Mouse (Mus musculus): Measurements from ENCODE around the gene Gm20458. TPM values are rescaled to one million over a fixed set of nuclear protein-coding genes. Genes with fewer than 3 reads are reported as not detected.

The Gm20458 gene
- polyA plus RNA-seq, 1 experiment from 2014 or later = 8.1 TPM

- Histone ChIP-seq H3K9me3 (ENCODE audit: low read length) (no peaks in the 10 kb centered on the region), H3K9ac (replicated peaks; ENCODE audit: low read length) (0 out of 2 replicates have a peak overlapping the region, but pooled peaks have one; percentile 82), H3K4me3 (ENCODE audit: low read length) (peak overlapping the region; percentile 76; the same call in 1 of the 2 replicates), H3K27ac (ENCODE audit: low read length) (0 out of 2 replicates have a peak overlapping the region, but pooled peaks have one; percentile 95), H3K27me3 (ENCODE audit: insufficient read depth, low read length) (no peaks in the 10 kb centered on the region), H3K4me2 (replicated peaks; ENCODE audit: low read depth, low read length) (peak overlapping the region; percentile 58), H3K4me1 (ENCODE audit: insufficient read depth, low read length) (peaks cover 70% of the 10 kb centered on the region), H3K36me3 (ENCODE audit: insufficient read depth, low read length) (no peaks in the 10 kb centered on the region)
- ATAC-seq (ENCODE audit: low FRiP score, low TSS enrichment) = no peak
- WGBS = 55% methylated on average over 5 of the region's 5 CpGs
Measured at GRCm38 (mm10) chr2:164440314-164440713, 20.5 kb upstream of the Gm20458 start.

- 24% methylated on average over 8 of the region's 8 CpGs for WGBS
- H3K9me3 ChIP-seq (ENCODE audit: low read length) = no peaks in the 10 kb centered on the region
- peak overlapping the region; percentile 76 for H3K4me3 ChIP-seq (ENCODE audit: low read length)
- H3K4me1 ChIP-seq (ENCODE audit: insufficient read depth, low read length) = peaks cover 61% of the 10 kb centered on the region
- H3K27me3 ChIP-seq (ENCODE audit: insufficient read depth, low read length) = no peaks in the 10 kb centered on the region
- peak overlapping the region; percentile 82 for H3K9ac ChIP-seq (replicated peaks; ENCODE audit: low read length)
- no peak for ATAC-seq (ENCODE audit: low FRiP score, low TSS enrichment)
- H3K36me3 ChIP-seq (ENCODE audit: insufficient read depth, low read length) = no peaks in the 10 kb centered on the region
- H3K4me2 ChIP-seq (replicated peaks; ENCODE audit: low read depth, low read length) = peak overlapping the region; percentile 58
- peak overlapping the region; percentile 87 for H3K27ac ChIP-seq (ENCODE audit: low read length)
Measured at GRCm38 (mm10) chr2:164441155-164441554, 19.6 kb upstream of the Gm20458 start.

- Histone ChIP-seq H3K4me1 (ENCODE audit: insufficient read depth, low read length) (peaks cover 56% of the 10 kb centered on the region), H3K9me3 (ENCODE audit: low read length) (no peaks in the 10 kb centered on the region), H3K9ac (replicated peaks; ENCODE audit: low read length) (peak overlapping the region; percentile 82), H3K4me2 (replicated peaks; ENCODE audit: low read depth, low read length) (peak overlapping the region; percentile 58), H3K4me3 (ENCODE audit: low read length) (peak overlapping the region; percentile 76), H3K27ac (ENCODE audit: low read length) (peak overlapping the region; percentile 87), H3K27me3 (ENCODE audit: insufficient read depth, low read length) (no peaks in the 10 kb centered on the region), H3K36me3 (ENCODE audit: insufficient read depth, low read length) (no peaks in the 10 kb centered on the region)
- WGBS = 18% methylated on average over 7 of the region's 7 CpGs
- ATAC-seq (ENCODE audit: low FRiP score, low TSS enrichment) = no peak
Measured at GRCm38 (mm10) chr2:164441731-164442130, 19.0 kb upstream of the Gm20458 start.

- WGBS = 1% methylated on average over 29 of the region's 29 CpGs
- peaks cover 48% of the 10 kb centered on the region for H3K4me1 ChIP-seq (ENCODE audit: insufficient read depth, low read length)
- H3K9me3 ChIP-seq (ENCODE audit: low read length) = no peaks in the 10 kb centered on the region
- peak overlapping the region; percentile 58 for H3K4me2 ChIP-seq (replicated peaks; ENCODE audit: low read depth, low read length)
- peak; percentile 66 for ATAC-seq (ENCODE audit: low FRiP score, low TSS enrichment)
- peak overlapping the region; percentile 82 for H3K9ac ChIP-seq (replicated peaks; ENCODE audit: low read length)
- H3K27ac ChIP-seq (ENCODE audit: low read length) = peak overlapping the region; percentile 87
- H3K4me3 ChIP-seq (ENCODE audit: low read length) = peak overlapping the region; percentile 76
- no peaks in the 10 kb centered on the region for H3K36me3 ChIP-seq (ENCODE audit: insufficient read depth, low read length)
- H3K27me3 ChIP-seq (ENCODE audit: insufficient read depth, low read length) = no peaks in the 10 kb centered on the region
Measured at GRCm38 (mm10) chr2:164442315-164443050, 18.3 kb upstream of the Gm20458 start.

- ATAC-seq (ENCODE audit: low FRiP score, low TSS enrichment) = peak; percentile 95
Measured at GRCm38 (mm10) chr2:164443051-164443437, 17.7 kb upstream of the Gm20458 start.

GRCm38 (mm10) chr2:164443460-164444000 lies 17.2 kb upstream of the Gm20458 start, which contains the start of gene Sdc4:
TSS of gene Sdc4 (minus strand) at chr2:164443887.
- no peaks in the 10 kb centered on the region for H3K27me3 ChIP-seq (ENCODE audit: insufficient read depth, low read length)

More at GRCm38 (mm10) chr2:164443051-164443437, 17.7 kb upstream of the Gm20458 start:
- Histone ChIP-seq H3K9me3 (ENCODE audit: low read length) (no peaks in the 10 kb centered on the region), H3K4me2 (replicated peaks; ENCODE audit: low read depth, low read length) (peak overlapping the region; percentile 58), H3K27ac (ENCODE audit: low read length) (peak overlapping the region; percentile 87), H3K9ac (replicated peaks; ENCODE audit: low read length) (peak overlapping the region; percentile 82), H3K27me3 (ENCODE audit: insufficient read depth, low read length) (no peaks in the 10 kb centered on the region), H3K4me3 (ENCODE audit: low read length) (peak overlapping the region; percentile 76), H3K36me3 (ENCODE audit: insufficient read depth, low read length) (no peaks in the 10 kb centered on the region), H3K4me1 (ENCODE audit: insufficient read depth, low read length) (peaks cover 42% of the 10 kb centered on the region)
- 0% methylated on average over 26 of the region's 26 CpGs for WGBS

GRCm38 (mm10) chr2:164444701-164445100 lies 16.1 kb upstream of the Gm20458 start:
- 81% methylated on average over 2 of the region's 2 CpGs for WGBS
- no peaks in the 10 kb centered on the region for H3K27me3 ChIP-seq (ENCODE audit: insufficient read depth, low read length)
- H3K4me2 ChIP-seq (replicated peaks; ENCODE audit: low read depth, low read length) = no peak overlapping the region
- H3K36me3 ChIP-seq (ENCODE audit: insufficient read depth, low read length) = no peaks in the 10 kb centered on the region
- H3K9ac ChIP-seq (replicated peaks; ENCODE audit: low read length) = no peak overlapping the region
- no peak overlapping the region for H3K4me3 ChIP-seq (ENCODE audit: low read length)
- no peak overlapping the region for H3K27ac ChIP-seq (ENCODE audit: low read length)
- peaks cover 26% of the 10 kb centered on the region for H3K4me1 ChIP-seq (ENCODE audit: insufficient read depth, low read length)
- no peak for ATAC-seq (ENCODE audit: low FRiP score, low TSS enrichment)
- no peaks in the 10 kb centered on the region for H3K9me3 ChIP-seq (ENCODE audit: low read length)

More at GRCm38 (mm10) chr2:164443460-164444000, 17.2 kb upstream of the Gm20458 start, which contains the start of gene Sdc4:
- H3K9me3 ChIP-seq (ENCODE audit: low read length) = no peaks in the 10 kb centered on the region
- peak within 1 kb of the TSS; percentile 58 for H3K4me2 ChIP-seq (replicated peaks; ENCODE audit: low read depth, low read length)
- WGBS = 8% methylated on average over 18 of the region's 18 CpGs
- peaks cover 38% of the 10 kb centered on the region for H3K4me1 ChIP-seq (ENCODE audit: insufficient read depth, low read length)
- peak within 1 kb of the TSS; percentile 76 for H3K4me3 ChIP-seq (ENCODE audit: low read length)
- peak within 1 kb of the TSS; percentile 87 for H3K27ac ChIP-seq (ENCODE audit: low read length)
- H3K9ac ChIP-seq (replicated peaks; ENCODE audit: low read length) = peak within 1 kb of the TSS; percentile 82
- H3K36me3 ChIP-seq (ENCODE audit: insufficient read depth, low read length) = no peaks in the 10 kb centered on the region
- no peak for ATAC-seq (ENCODE audit: low FRiP score, low TSS enrichment)

- H3K36me3 ChIP-seq (ENCODE audit: insufficient read depth, low read length) = no peaks in the 10 kb centered on the region
- H3K27ac ChIP-seq (ENCODE audit: low read length) = no peak overlapping the region
- H3K4me1 ChIP-seq (ENCODE audit: insufficient read depth, low read length) = peaks cover 17% of the 10 kb centered on the region
- 86% methylated on average over 3 of the region's 3 CpGs for WGBS
- H3K4me2 ChIP-seq (replicated peaks; ENCODE audit: low read depth, low read length) = no peak overlapping the region
- no peak for ATAC-seq (ENCODE audit: low FRiP score, low TSS enrichment)
- no peaks in the 10 kb centered on the region for H3K27me3 ChIP-seq (ENCODE audit: insufficient read depth, low read length)
- H3K9me3 ChIP-seq (ENCODE audit: low read length) = no peaks in the 10 kb centered on the region
- H3K4me3 ChIP-seq (ENCODE audit: low read length) = no peak overlapping the region
- no peak overlapping the region for H3K9ac ChIP-seq (replicated peaks; ENCODE audit: low read length)
Measured at GRCm38 (mm10) chr2:164445399-164446085, 15.2 kb upstream of the Gm20458 start.

- no peak for ATAC-seq (ENCODE audit: low FRiP score, low TSS enrichment)
- H3K36me3 ChIP-seq (ENCODE audit: insufficient read depth, low read length) = no peaks in the 10 kb centered on the region
- no peak overlapping the region for H3K9ac ChIP-seq (replicated peaks; ENCODE audit: low read length)
- H3K9me3 ChIP-seq (ENCODE audit: low read length) = no peaks in the 10 kb centered on the region
- peaks cover 12% of the 10 kb centered on the region for H3K4me1 ChIP-seq (ENCODE audit: insufficient read depth, low read length)
- no peak overlapping the region for H3K27ac ChIP-seq (ENCODE audit: low read length)
- H3K4me3 ChIP-seq (ENCODE audit: low read length) = no peak overlapping the region
- 75% methylated on average over 3 of the region's 3 CpGs for WGBS
- no peaks in the 10 kb centered on the region for H3K27me3 ChIP-seq (ENCODE audit: insufficient read depth, low read length)
- H3K4me2 ChIP-seq (replicated peaks; ENCODE audit: low read depth, low read length) = no peak overlapping the region
Measured at GRCm38 (mm10) chr2:164446086-164446469, 14.7 kb upstream of the Gm20458 start.
